Mouse (Mus musculus): ENCODE measurements around the gene Gzmm.

The Gzmm gene

DNA sequence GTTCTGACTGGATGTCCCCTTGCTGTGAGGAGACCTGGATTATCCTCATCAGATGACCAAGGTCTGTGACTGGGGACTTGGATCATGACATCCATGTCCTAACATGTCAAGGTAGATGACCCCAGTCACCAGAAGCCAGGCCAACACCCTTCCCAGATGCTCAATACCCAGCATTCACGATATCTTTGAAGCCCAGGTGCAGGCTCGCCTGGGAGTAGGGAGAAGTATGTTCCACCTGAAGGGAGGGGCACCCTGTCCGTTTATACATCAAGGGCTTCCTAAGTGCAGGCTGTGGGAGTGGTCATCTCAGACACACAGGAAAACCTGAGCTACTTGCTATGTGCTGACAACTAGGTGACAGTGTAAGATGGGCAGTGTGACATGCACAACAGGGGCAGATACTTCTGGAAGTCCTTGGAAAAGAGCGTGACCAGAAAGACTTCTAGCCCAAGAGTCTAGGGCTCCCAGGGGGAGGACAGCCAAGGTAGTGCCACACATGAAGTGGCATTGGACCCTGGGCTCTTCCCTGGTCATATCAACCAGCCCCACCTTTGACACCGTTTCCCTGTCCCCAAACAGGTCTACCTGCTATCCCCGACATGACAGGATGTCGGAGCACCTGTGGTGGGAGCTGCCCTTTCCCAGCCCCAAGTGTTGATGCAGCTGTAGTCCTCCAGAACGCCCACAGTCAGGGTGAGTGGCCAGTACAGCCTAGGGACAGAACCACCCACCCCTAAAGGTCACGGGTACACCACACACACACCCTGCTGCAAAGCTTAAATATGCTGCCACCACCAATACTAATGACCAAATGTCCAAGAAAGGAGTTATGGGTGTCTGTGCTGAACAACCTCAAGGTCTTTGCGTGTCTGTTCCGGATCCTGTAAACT lies 8.0 kb upstream of the Gzmm start:
- no peak for DNase-seq (ENCODE audit: low spot score in 2 of 2)

DNA sequence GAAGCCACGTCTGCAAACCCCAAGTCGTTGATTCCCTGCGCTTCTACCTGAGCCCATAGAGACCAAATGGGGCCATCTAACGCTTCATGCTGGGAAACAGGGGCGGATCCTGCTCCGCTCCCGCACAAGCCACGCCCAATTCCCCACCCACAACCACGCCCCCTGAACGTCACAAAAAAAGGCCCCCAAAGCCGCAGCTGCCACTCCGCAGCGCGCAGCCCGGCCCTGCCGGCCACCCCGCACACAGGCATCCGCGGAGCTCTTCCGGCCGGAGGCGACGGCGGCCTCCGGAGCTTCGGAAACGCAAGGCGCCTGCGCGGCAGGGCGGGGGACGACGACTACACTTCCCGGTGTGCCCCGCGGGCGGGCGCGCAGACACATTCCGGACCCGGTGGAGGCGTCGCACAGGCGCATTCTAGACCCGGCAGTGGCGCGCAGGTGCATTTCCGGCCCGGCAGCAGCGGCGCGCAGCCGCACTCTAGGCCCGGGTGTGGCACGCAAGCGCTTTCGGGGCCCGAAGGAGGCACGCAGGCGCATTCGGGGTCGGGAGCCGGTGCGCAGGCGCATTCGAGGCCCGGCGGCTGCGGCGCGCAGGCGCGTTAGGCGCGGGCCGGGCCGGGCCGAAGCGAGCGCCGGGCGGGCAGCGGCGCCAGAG lies 7.1 kb upstream of the Gzmm start, which contains the start of gene Cdc34:
Gene Cdc34 (plus strand): TSS at position 605 of the 655 bp plus-strand sequence.
- peak; percentile 100 for DNase-seq (ENCODE audit: low spot score in 2 of 2)

DNA sequence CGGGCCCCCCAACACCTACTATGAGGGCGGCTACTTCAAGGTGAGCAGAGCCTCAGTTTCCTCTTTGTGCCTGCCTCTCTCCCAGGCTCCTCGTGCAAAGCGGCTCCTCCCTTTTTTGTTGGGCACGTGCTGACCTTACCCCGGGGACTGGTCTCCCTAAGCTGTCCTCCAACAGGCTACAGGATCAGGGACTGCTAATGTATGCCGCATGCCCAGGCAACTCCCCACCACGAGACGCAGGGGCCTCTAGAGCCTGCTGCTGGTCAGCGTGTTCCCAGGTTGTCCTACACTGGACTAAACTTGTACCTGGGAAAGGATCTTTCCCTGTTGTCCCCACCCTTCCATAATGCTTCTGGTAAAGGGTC lies 6.3 kb upstream of the Gzmm start:
- DNase-seq (ENCODE audit: low spot score in 2 of 2) = no peak

- no peak for DNase-seq (ENCODE audit: low spot score in 2 of 2)
Observed at GRCm38 (mm10) chr10:79682916-79683582, 5.8 kb upstream of the Gzmm start.

GRCm38 (mm10) chr10:79683726-79684640 lies 4.8 kb upstream of the Gzmm start:
- no peak for DNase-seq (ENCODE audit: low spot score in 2 of 2)

GRCm38 (mm10) chr10:79684770-79685600 lies 3.8 kb upstream of the Gzmm start:
- DNase-seq (ENCODE audit: low spot score in 2 of 2) = no peak

DNA sequence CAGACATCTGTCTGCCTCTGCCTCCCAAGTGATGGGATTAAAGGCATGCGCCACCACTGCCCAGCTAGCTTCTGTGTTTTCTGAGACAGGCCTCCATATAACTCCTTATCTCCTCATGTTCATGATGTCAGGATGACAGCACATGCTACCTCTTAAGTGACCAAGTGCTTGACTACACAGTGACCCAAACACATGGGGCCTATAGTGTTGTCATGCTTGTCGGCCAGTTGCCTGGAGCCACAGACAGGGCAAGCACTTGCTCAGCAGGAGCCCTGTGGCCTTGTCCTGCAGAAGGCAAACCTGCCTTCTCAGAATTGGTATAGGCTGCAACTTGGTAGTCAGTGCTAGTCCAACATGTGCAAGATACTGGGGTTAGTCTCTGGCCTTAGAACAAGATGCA lies 2.6 kb upstream of the Gzmm start:
- DNase-seq (ENCODE audit: low spot score in 2 of 2) = no peak

GRCm38 (mm10) chr10:79686691-79687090 lies 2.1 kb upstream of the Gzmm start:
- no peak for DNase-seq (ENCODE audit: low spot score in 2 of 2)

GRCm38 (mm10) chr10:79687513-79687912 lies 1.3 kb upstream of the Gzmm start:
- no peak for DNase-seq (ENCODE audit: low spot score in 2 of 2)

GRCm38 (mm10) chr10:79689178-79689577 lies 358 bp downstream of the Gzmm start:
- DNase-seq (ENCODE audit: low spot score in 2 of 2) = no peak

DNA sequence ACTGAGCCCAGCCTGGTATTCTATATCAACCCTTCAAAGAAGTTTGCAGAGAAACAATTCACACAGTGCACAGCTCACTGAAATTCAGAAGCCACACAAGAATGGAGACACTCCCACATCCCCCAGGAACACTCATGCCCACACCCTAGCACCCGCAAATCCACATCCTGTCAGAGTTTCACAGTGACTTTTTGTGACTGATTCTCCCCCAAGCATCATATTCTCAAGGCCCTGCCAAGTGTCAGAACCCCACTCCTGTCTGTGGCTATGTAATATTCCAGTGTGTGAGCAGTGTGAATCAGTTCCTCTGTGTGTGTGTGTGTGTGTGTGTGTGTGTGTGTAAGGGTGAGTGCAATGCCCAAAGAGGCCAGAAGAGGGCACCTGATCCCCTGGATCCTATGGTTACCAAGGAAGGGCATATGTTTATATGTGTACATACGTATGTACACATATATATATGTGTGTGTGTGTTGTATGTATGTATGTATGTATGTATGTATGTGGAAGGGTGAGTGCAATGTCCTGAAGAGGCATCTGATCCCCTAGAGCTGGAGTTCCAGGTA lies 3.2 kb downstream of the Gzmm start:
- DNase-seq (ENCODE audit: low spot score in 2 of 2) = no peak

DNA sequence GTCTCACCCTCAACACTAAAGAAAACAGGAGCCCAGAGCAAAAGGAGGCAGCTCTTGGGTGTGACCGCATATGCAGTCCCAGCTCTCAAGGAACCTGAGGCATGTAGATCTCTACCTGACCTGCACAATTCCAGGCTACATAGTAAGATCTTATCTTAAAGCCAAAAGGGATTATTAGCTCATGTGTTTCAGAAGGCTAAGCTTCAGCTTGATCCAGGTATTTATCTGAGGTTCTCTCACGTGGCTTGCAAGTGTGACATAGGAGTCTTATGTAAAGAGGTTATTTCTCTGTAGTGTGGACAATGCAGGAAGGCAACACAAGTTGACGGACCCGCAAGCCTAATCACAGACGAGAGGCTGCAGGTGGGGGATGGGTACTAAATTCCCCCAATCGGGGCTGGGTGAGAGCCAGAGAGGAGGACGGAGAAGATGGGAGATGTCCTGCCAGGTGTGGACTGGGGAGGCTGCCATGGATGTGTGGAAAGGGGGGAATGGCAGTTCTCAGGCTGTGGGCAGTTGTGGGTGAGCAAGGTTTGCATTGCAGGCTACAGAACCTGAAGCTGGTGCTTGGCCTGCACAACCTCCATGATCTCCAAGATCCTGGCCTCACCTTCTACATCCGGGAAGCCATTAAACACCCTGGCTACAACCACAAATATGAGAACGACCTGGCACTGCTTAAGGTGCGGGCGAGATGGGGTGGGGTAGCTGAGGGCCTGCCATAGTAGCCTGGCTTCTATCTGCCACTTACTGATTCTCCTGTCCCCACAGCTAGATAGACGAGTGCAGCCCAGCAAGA lies 5.0 kb downstream of the Gzmm start:
- DNase-seq (ENCODE audit: low spot score in 2 of 2) = no peak

DNA sequence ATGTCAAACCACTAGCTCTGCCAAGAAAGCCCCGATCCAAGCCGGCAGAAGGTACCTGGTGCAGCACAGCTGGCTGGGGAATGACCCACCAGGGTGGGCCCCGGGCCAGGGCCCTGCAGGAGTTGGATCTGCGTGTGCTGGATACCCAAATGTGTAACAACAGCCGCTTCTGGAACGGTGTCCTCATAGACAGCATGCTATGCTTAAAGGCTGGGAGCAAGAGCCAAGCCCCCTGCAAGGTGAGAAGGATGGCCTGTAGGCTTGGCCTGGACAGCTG lies 5.5 kb downstream of the Gzmm start:
- DNase-seq (ENCODE audit: low spot score in 2 of 2) = no peak

- no peak for DNase-seq (ENCODE audit: low spot score in 2 of 2)
Observed at GRCm38 (mm10) chr10:79695231-79696128, 6.7 kb downstream of the Gzmm start.

GRCm38 (mm10) chr10:79696129-79696651 lies 7.4 kb downstream of the Gzmm start:
- DNase-seq (ENCODE audit: low spot score in 2 of 2) = no peak

DNA sequence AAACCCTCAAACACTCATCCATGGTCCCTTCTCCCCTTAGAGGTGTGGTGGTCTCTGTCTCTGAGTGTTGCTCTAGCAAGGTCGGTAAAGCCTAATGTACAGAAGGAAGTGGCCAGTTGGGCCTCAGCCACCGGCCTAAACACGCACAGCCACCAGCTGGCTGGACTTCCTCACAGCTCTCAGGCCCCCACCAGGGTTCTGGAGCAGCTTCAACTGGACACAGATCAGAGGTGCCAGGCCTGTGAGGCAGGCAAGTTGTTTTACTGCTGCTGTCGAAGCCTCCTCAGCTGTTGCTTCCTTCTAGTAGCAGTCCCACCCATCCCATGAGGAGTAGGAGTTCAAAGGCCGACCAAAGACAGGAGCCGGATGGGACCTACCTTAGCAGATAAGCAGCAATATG lies 9.1 kb downstream of the Gzmm start:
- DNase-seq (ENCODE audit: low spot score in 2 of 2) = no peak

DNA sequence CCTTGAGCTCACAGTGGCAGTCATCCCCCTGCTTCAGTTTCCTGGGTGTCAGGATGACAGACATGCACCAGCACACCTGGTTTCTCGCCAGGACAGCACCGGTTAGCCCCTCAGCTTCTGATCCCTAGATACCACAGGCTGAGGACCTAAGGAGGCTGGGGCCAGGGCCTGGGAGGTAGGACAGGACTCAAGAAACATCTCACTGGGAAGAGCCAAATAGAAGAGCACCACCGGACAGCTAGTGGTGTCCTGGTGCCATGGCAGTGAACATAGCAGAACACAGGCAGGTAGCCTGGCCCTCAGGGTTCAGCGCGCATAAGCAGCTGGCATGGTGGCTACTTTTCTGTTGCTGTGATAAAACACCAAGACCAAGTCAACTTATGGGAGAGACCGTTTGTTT lies 9.6 kb downstream of the Gzmm start:
- no peak for DNase-seq (ENCODE audit: low spot score in 2 of 2)

- no peak for DNase-seq (ENCODE audit: low spot score in 2 of 2)
Observed at GRCm38 (mm10) chr10:79700676-79701075, 11.9 kb downstream of the Gzmm start.
